Mouse (Mus musculus): ENCODE data around the gene Ttll4. TPM values are rescaled to one million over a fixed set of nuclear protein-coding genes. Genes with fewer than 3 reads are reported as not detected.
A peak's percentile ranks its signal among the peaks of the same experiment; 100 is the strongest.

Ttll4 gene
- polyA plus RNA-seq, 1 experiment from 2014 or later, result 2.1 TPM

DNA sequence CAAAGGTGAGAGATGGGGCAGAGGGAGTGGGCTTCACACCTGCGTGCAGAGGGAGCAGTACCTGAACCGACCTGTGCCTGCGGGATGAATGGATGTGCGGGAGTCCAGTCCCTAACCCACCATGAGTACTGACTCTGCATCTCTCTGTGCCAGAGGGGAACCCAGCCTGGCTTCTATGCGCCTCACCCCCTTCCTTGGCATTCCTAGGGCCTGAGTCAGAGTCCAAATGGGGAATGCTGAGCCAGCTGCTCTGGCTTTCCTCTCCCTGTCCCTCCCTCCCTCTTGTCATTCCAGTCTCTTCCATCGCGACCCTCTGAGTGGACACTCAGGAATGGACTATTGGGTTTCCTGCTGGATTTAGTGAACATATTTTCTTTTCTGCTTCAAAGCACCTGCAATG, 87.8 kb downstream of the Ttll4 start:
- Histone ChIP-seq H3K9me3 (ENCODE audit: control insufficient read depth) (no peaks in the 10 kb centered on the region), H3K4me2 (replicated peaks; ENCODE audit: low read depth) (peak overlapping the region; percentile 61), H3K27ac (ENCODE audit: low read depth, low read length) (no peak overlapping the region), H3K27me3 (replicated peaks; ENCODE audit: control insufficient read depth, insufficient read depth, low read length) (0 out of 2 replicates have a peak, but pooled peaks cover 3% of the 10 kb centered on the region), H3K36me3 (ENCODE audit: control insufficient read depth, insufficient read depth) (no peaks in the 10 kb centered on the region), H3K9ac (ENCODE audit: low read depth, low read length) (no peak overlapping the region), H3K4me3 (ENCODE audit: low read depth, low read length) (no peak overlapping the region), H3K4me1 (replicated peaks; ENCODE audit: control insufficient read depth, insufficient read depth, low read length) (no peaks in the 10 kb centered on the region; the same call in none of the 2 replicates)
- 52% methylated on average over 7 of the region's 7 CpGs for WGBS
- no peak for TF ChIP-seq CTCF (IDR thresholded peaks at IDR 0.05; ENCODE audit: low read depth)
- no peak for ATAC-seq

DNA sequence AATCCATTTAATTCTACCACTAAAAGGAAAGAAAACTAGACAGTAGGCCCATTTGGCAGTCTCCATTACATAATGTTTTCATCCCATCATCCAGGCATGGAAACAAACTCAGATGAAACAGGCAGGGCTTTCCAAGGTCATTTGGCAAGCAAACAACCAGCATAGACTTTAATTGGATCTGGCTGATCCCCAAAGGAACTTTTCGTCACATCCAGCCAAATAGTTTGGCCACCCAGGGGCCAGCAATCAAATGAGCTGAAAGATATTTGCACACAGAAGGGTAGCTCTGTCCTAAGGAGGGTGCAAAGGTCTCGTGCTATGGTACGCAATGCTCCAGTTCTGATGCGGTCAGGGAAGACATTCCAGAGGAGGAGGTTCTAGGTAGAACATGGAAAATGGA, 89.1 kb downstream of the Ttll4 start:
- 64% methylated on average over 4 of the region's 4 CpGs for whole genome bisulfite sequencing

DNA sequence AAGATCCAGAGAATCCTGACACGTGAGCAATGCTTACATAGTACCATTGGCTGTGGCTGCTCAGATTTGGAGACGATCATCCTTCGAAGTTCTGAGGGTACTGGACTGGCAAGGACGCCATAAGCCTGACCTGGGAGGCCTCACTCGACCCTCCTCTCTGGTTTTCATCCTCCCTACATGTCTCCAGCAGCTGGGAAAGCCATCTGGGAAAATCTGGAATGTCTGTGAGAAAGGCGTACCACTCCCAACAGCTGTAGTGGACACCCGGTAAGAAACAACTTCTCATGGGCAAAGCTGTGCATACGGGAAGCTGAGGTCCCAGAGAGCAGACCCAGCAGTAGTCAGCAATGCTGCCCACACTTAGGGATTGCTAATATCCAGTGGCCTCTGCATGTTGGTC, 90.6 kb downstream of the Ttll4 start:
- Histone ChIP-seq H3K4me2 (replicated peaks; ENCODE audit: low read depth) (no peak overlapping the region), H3K4me3 (ENCODE audit: low read depth, low read length) (no peak overlapping the region), H3K4me1 (replicated peaks; ENCODE audit: control insufficient read depth, insufficient read depth, low read length) (no peaks in the 10 kb centered on the region; the same call in none of the 2 replicates), H3K27ac (ENCODE audit: low read depth, low read length) (no peak overlapping the region), H3K9me3 (ENCODE audit: control insufficient read depth) (no peaks in the 10 kb centered on the region), H3K9ac (ENCODE audit: low read depth, low read length) (no peak overlapping the region), H3K27me3 (replicated peaks; ENCODE audit: control insufficient read depth, insufficient read depth, low read length) (0 out of 2 replicates have a peak, but pooled peaks cover 3% of the 10 kb centered on the region), H3K36me3 (ENCODE audit: control insufficient read depth, insufficient read depth) (no peaks in the 10 kb centered on the region)
- TF ChIP-seq CTCF (IDR thresholded peaks at IDR 0.05; ENCODE audit: low read depth), result no peak
- no peak for ATAC-seq
- 83% methylated on average over 8 of the region's 8 CpGs for WGBS

More for the DNA sequence above, 89.1 kb downstream of the Ttll4 start:
- no peak for TF ChIP-seq CTCF (IDR thresholded peaks at IDR 0.05; ENCODE audit: low read depth)
- no peak overlapping the region for H3K4me3 ChIP-seq (ENCODE audit: low read depth, low read length)
- no peaks in the 10 kb centered on the region for H3K36me3 ChIP-seq (ENCODE audit: control insufficient read depth, insufficient read depth)
- H3K27ac ChIP-seq (ENCODE audit: low read depth, low read length), result no peak overlapping the region
- no peak for ATAC-seq
- H3K9ac ChIP-seq (ENCODE audit: low read depth, low read length), result no peak overlapping the region
- H3K27me3 ChIP-seq (replicated peaks; ENCODE audit: control insufficient read depth, insufficient read depth, low read length), result 0 out of 2 replicates have a peak, but pooled peaks cover 3% of the 10 kb centered on the region
- no peaks in the 10 kb centered on the region for H3K9me3 ChIP-seq (ENCODE audit: control insufficient read depth)
- H3K4me2 ChIP-seq (replicated peaks; ENCODE audit: low read depth), result no peak overlapping the region
- H3K4me1 ChIP-seq (replicated peaks; ENCODE audit: control insufficient read depth, insufficient read depth, low read length), result no peaks in the 10 kb centered on the region; the same call in none of the 2 replicates

DNA sequence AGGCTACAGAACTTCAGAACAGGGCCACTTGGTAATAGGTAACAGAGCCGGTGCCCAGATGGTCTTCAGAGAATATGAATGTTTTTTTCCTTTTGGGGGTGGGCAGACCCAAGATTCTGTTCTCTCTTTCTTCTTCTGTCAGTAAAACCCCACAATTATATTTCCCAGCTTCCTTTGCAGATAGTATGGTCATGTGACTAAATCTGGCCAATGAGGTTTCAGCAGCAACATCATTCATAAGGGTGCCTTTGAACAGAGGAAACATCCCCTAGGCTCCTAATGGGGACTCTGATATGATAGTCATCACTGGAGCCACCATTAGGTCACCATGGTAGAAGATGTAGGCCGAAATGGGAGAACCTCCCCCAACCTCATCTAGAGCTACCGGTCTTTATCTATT, 91.3 kb downstream of the Ttll4 start:
- no peak overlapping the region for H3K4me2 ChIP-seq (replicated peaks; ENCODE audit: low read depth)
- H3K36me3 ChIP-seq (ENCODE audit: control insufficient read depth, insufficient read depth), result no peaks in the 10 kb centered on the region
- 0 out of 2 replicates have a peak, but pooled peaks cover 3% of the 10 kb centered on the region for H3K27me3 ChIP-seq (replicated peaks; ENCODE audit: control insufficient read depth, insufficient read depth, low read length)
- no peaks in the 10 kb centered on the region; the same call in none of the 2 replicates for H3K4me1 ChIP-seq (replicated peaks; ENCODE audit: control insufficient read depth, insufficient read depth, low read length)
- TF ChIP-seq CTCF (IDR thresholded peaks at IDR 0.05; ENCODE audit: low read depth), result no peak
- H3K9me3 ChIP-seq (ENCODE audit: control insufficient read depth), result no peaks in the 10 kb centered on the region
- H3K27ac ChIP-seq (ENCODE audit: low read depth, low read length), result no peak overlapping the region
- WGBS, result 93% methylated on average over 3 of the region's 3 CpGs
- no peak overlapping the region for H3K9ac ChIP-seq (ENCODE audit: low read depth, low read length)
- H3K4me3 ChIP-seq (ENCODE audit: low read depth, low read length), result no peak overlapping the region
- ATAC-seq, result no peak

Other genes with a start within 250 kb of the Ttll4 start
- gene Cnot9, start 155.7 kb upstream of the Ttll4 start, polyA plus RNA-seq (2015; fragmentation: Nextera tagmentation; extraction: Ambion mirVana), result 30.7 and 30.8 TPM in 2 replicates
- gene Plcd4, start 118.9 kb upstream of the Ttll4 start, polyA plus RNA-seq (2015; fragmentation: Nextera tagmentation; extraction: Ambion mirVana), result 0.38 TPM in 2 replicates
- gene Usp37, start 117.5 kb upstream of the Ttll4 start, polyA plus RNA-seq (2015; fragmentation: Nextera tagmentation; extraction: Ambion mirVana), result 9.2 and 9.4 TPM in 2 replicates
- 1.8 TPM in 2 replicates for gene Zfp142, start 73.5 kb upstream of the Ttll4 start, polyA plus RNA-seq (2015; fragmentation: Nextera tagmentation; extraction: Ambion mirVana)
- 5.1 and 6.0 TPM in 2 replicates for gene Bcs1l, start 73.5 kb upstream of the Ttll4 start, polyA plus RNA-seq (2015; fragmentation: Nextera tagmentation; extraction: Ambion mirVana)
- 17.9 and 18.1 TPM in 2 replicates for gene Rnf25, start 60.3 kb upstream of the Ttll4 start, polyA plus RNA-seq (2015; fragmentation: Nextera tagmentation; extraction: Ambion mirVana)
- 0.73 and 0.94 TPM in 2 replicates for gene Stk36, start 60.3 kb upstream of the Ttll4 start, polyA plus RNA-seq (2015; fragmentation: Nextera tagmentation; extraction: Ambion mirVana)
- gene Cyp27a1, start 51.8 kb downstream of the Ttll4 start, polyA plus RNA-seq (2015; fragmentation: Nextera tagmentation; extraction: Ambion mirVana), result 4.6 and 6.3 TPM in 2 replicates
- gene Prkag3, start 87.5 kb downstream of the Ttll4 start, polyA plus RNA-seq (2015; fragmentation: Nextera tagmentation; extraction: Ambion mirVana), result 0.08 and 0.09 TPM in 2 replicates
- gene Wnt6, start 110.1 kb downstream of the Ttll4 start, polyA plus RNA-seq (2015; fragmentation: Nextera tagmentation; extraction: Ambion mirVana), result 0.33 and 0.66 TPM in 2 replicates
- not detected in 2 replicates for gene Wnt10a, start 129.8 kb downstream of the Ttll4 start, polyA plus RNA-seq (2015; fragmentation: Nextera tagmentation; extraction: Ambion mirVana)
- gene Cdk5r2, start 193.2 kb downstream of the Ttll4 start, polyA plus RNA-seq (2015; fragmentation: Nextera tagmentation; extraction: Ambion mirVana), result 0.13 and 0.29 TPM in 2 replicates
- gene Fev, start 223.7 kb downstream of the Ttll4 start, polyA plus RNA-seq (2015; fragmentation: Nextera tagmentation; extraction: Ambion mirVana), result 0.59 and 1.3 TPM in 2 replicates
- 0.71 and 1.2 TPM in 2 replicates for gene Cryba2, start 231.4 kb downstream of the Ttll4 start, polyA plus RNA-seq (2015; fragmentation: Nextera tagmentation; extraction: Ambion mirVana)